8 mouse cellular contexts compared by ENCODE assay signal in genomic region chrX:74328725-74329161, GRCm38 (mm10). TPM values are rescaled to one million over a fixed set of nuclear protein-coding genes. Genes with fewer than 3 reads are reported as not detected.
DNase-seq lines count a peak whose midpoint lies in the region; ATAC-seq and TF ChIP-seq lines count a peak whose summit lies in the region.

Gene Plxna3, plus strand, starts transcription at chrX:74329066.

- peaks cover 8% of the 10 kb centered on the region for H3K4me1 ChIP-seq in cerebellum, adult 2 months (ENCODE audit: control insufficient read depth, insufficient read depth, low read length)
- H3K4me1 ChIP-seq in lung, postnatal 0 days (ENCODE audit: insufficient read depth, low read depth, low read length): no peaks in the 10 kb centered on the region

- peak; percentile 84 for DNase-seq in MN1 (ENCODE audit: low spot score)
- DNase-seq in cerebellum, adult 2 months: peak; percentile 69 to 78
- DNase-seq in forelimb bud, embryonic 11.5 days (ENCODE audit: low read depth, low spot score): peak; percentile 69
- peak; percentile 71 for DNase-seq in heart, postnatal 4 days
- peak; percentile 31 for DNase-seq in layer of hippocampus, adult 9-11 months
- peak; percentile 74 for DNase-seq in lung, postnatal 0 days (ENCODE audit: low spot score)
- DNase-seq in ovary, postnatal 14 days (ENCODE audit: low spot score): peak; percentile 65
- peak; percentile 53 for DNase-seq in thymus, postnatal 14 days

- H3K4me3 ChIP-seq in cerebellum, adult 2 months (replicated peaks; ENCODE audit: insufficient read depth, low read depth, low read length): peak within 1 kb of the TSS; percentile 74
- H3K4me3 ChIP-seq in lung, postnatal 0 days (ENCODE audit: low read depth, low read length): peak within 1 kb of the TSS; percentile 39

- ATAC-seq in lung, postnatal 0 days: peak; percentile 96

- no peak for TF ChIP-seq CTCF in cerebellum, adult 2 months (IDR thresholded peaks at IDR 0.05; ENCODE audit: borderline replicate concordance, insufficient read depth, low read depth, low read length)
- peak; percentile 2; the same call in 1 of the 2 replicates for TF ChIP-seq CTCF in lung, postnatal 0 days (IDR thresholded peaks at IDR 0.05)

- H3K4me2 ChIP-seq in lung, postnatal 0 days (replicated peaks; ENCODE audit: low read depth, low read length): peak within 1 kb of the TSS; percentile 66

- H3K9ac ChIP-seq in lung, postnatal 0 days (replicated peaks; ENCODE audit: low read depth): 0 out of 2 replicates have a peak within 1 kb of the TSS, but pooled peaks have one; percentile 36

- no peaks in the 10 kb centered on the region for H3K9me3 ChIP-seq in lung, postnatal 0 days (ENCODE audit: low read length)

- peak within 1 kb of the TSS; percentile 90 for H3K27ac ChIP-seq in cerebellum, adult 2 months (ENCODE audit: insufficient read depth, low read length)
- no peak within 1 kb of the TSS for H3K27ac ChIP-seq in lung, postnatal 0 days (ENCODE audit: low read length)

- peak; percentile 49; the same call in 1 of the 2 replicates for TF ChIP-seq POLR2A in cerebellum, adult 2 months (IDR thresholded peaks at IDR 0.05; ENCODE audit: borderline replicate concordance, insufficient read depth, low read length)

- 9% methylated on average over 23 of the region's 30 CpGs for WGBS in cerebellum, adult 2 months
- 17% methylated on average over 11 of the region's 30 CpGs for WGBS in lung, postnatal 0 days

- no peaks in the 10 kb centered on the region for H3K27me3 ChIP-seq in cerebellum, adult 2 months (ENCODE audit: control insufficient read depth, insufficient read depth, low read length)
- no peaks in the 10 kb centered on the region for H3K27me3 ChIP-seq in lung, postnatal 0 days (replicated peaks; ENCODE audit: insufficient read depth, low read length)

- TF ChIP-seq EP300 in lung, postnatal 0 days (IDR thresholded peaks at IDR 0.05): no peak

- no peaks in the 10 kb centered on the region for H3K36me3 ChIP-seq in lung, postnatal 0 days (ENCODE audit: insufficient read depth, low read length)

RNA-seq across cellular contexts. Expression of gene Plxna3, which starts in this region (rescaled TPM):
- 52.5 and 69.2 TPM in 2 replicates for polyA plus RNA-seq in cerebellum, adult 2 months (2012; rRNA removed)
- 1 to 10 TPM; 2.8 to 3.6 TPM for total RNA-seq in heart, postnatal 4 days (2021)
- polyA plus RNA-seq in lung, postnatal 0 days (2015; fragmentation: Nextera tagmentation; extraction: Ambion mirVana): 1.6 and 1.7 TPM in 2 replicates

Comparison
In these comparisons a context has a peak if more than half of its experiments do, and no peak if none do; other contexts are left out.
1. RNA of gene Plxna3 (polyA plus RNA-seq): 52.5 to 69.2 TPM in cerebellum, adult 2 months; 1.6 to 1.7 TPM in lung, postnatal 0 days; every median in the first group is over 10 times any median in the second.
2. DNase-seq: peak in every context shown above with its lines; median percentile 84 in MN1; 74 in lung, postnatal 0 days; 74 in cerebellum, adult 2 months; 71 in heart, postnatal 4 days; 69 in forelimb bud, embryonic 11.5 days; 65 in ovary, postnatal 14 days; 53 in thymus, postnatal 14 days; 31 in layer of hippocampus, adult 9-11 months.